Mouse (Mus musculus) heart, adult 2 months (tissue): ENCODE measurements around the gene Sstr3. TPM values are rescaled to one million over a fixed set of nuclear protein-coding genes. Genes with fewer than 3 reads are reported as not detected.
A peak's percentile ranks its signal among the peaks of the same experiment; 100 is the strongest.

Source experiments
- DNase-seq, 2 experiments: peaks; one replicate each; pipeline ENCODE4 v3.0.0; 2021
- H3K27ac ChIP-seq: fragments of 200-600 bp; 2 replicates; pipeline ENCODE4 v1.8.1; 2022
- H3K27me3 ChIP-seq: fragments of 200-500 bp; 2 replicates; pipeline ENCODE4 v1.6.1; 2012; ENCODE audit warnings: mild to moderate bottlenecking, low read length, inconsistent platforms, mixed read lengths; ENCODE audit not compliant: control insufficient read depth, insufficient read depth
- H3K36me3 ChIP-seq: fragments of 200-500 bp; 2 replicates; pipeline ENCODE4 v1.6.1; 2012; ENCODE audit warnings: low read length, inconsistent platforms; ENCODE audit not compliant: control insufficient read depth, insufficient read depth
- H3K4me1 ChIP-seq: fragments of 200-500 bp; 2 replicates; pipeline ENCODE4 v1.6.1; 2011; ENCODE audit warnings: low read length; ENCODE audit not compliant: control insufficient read depth, insufficient read depth
- H3K4me3 ChIP-seq: fragments of 200-600 bp; 2 replicates; pipeline ENCODE4 v1.8.1; 2022
- H3K79me2 ChIP-seq: fragments of 200-500 bp; replicated peaks from 2 replicates; pipeline ENCODE4 v1.6.1; 2012; ENCODE audit warnings: mild to moderate bottlenecking, inconsistent platforms, low read length, moderate library complexity, mixed read lengths; ENCODE audit not compliant: control insufficient read depth, insufficient read depth
- H3K9ac ChIP-seq: fragments of 200-500 bp; 2 replicates; pipeline ENCODE4 v1.6.1; 2012; ENCODE audit warnings: low read depth, mild to moderate bottlenecking, control low read depth, inconsistent platforms, low read length, mixed read lengths
- CTCF ChIP-seq: fragments of 200-600 bp; IDR thresholded peaks from 2 replicates; pipeline ENCODE4 v1.8.1; 2022; ENCODE audit warnings: antibody characterized with exemption, mild to moderate bottlenecking, moderate library complexity
- EP300 ChIP-seq: fragments of 200-500 bp; IDR thresholded peaks from 2 replicates; pipeline ENCODE4 v1.6.1; 2011; ENCODE audit warnings: low read depth, low read length, control low read depth; ENCODE audit not compliant: insufficient read depth
- POLR2A ChIP-seq: fragments of 200-500 bp; IDR thresholded peaks from 2 replicates; pipeline ENCODE4 v1.6.1; 2011; ENCODE audit warnings: mild to moderate bottlenecking, low read depth, low read length, control low read depth; ENCODE audit not compliant: insufficient read depth
- WGBS: fragments of 180-500 bp; shearing (Covaris S2); methylation state at CpG from one replicate; pipeline ENCODE4 v1.1.7; 2018; 5-methylcytosine and 5-hydroxymethylcytosine counted together
- intact Hi-C: fragments of 180-260 bp; cut with DNase I; formaldehyde crosslinking; loops from one replicate; pipeline ENCODE4 v1.15.1; 2025
- polyA plus RNA-seq: library from polyadenylated mRNA; depleted of rRNA; stranded (reverse); fragments of >200 nt; gene quantifications from 2 replicates; pipeline ENCODE4 v1.2.3, GENCODE M21; 2012
- total RNA-seq, 2 experiments: library from RNA; stranded (reverse); gene quantifications; 2 replicates each; pipeline ENCODE4 v1.2.3; 2021

Sstr3 gene
- total and polyA plus RNA-seq, 3 experiments: not detected

DNA sequence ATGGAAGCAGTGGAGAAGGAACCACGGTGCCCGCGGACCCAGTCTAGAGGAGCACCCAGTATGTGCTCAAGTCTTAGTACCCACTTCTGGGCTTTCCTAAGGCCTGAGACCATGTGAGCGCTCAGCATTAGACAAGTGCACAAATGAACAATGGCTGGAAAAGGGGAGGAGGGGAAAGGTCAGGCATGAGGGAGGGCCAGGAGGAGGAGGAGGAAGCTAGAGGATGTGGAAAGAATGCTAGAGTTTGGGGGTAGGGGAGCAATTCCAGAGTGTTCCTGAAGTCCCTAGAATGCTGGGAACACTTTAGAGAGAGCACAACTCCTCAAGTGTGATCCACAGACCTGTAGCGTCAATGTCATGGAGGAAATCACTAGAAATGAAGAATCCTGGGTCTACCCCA lies 20.3 kb downstream of the Sstr3 start:
- no peaks in the 10 kb centered on the region for H3K27me3 ChIP-seq
- DNase-seq: no peak
- no peak overlapping the region for H3K4me3 ChIP-seq
- no peaks in the 10 kb centered on the region for H3K79me2 ChIP-seq
- intact Hi-C loops: no loop called here
- H3K27ac ChIP-seq: peak overlapping the region; percentile 7; the same call in 1 of the 2 replicates
- H3K36me3 ChIP-seq: no peaks in the 10 kb centered on the region
- H3K4me1 ChIP-seq: peaks cover 31% of the 10 kb centered on the region
- no peak overlapping the region for H3K9ac ChIP-seq
- TF ChIP-seq CTCF: no peak
- no peak for TF ChIP-seq POLR2A
- no peak for TF ChIP-seq EP300
- 62% methylated on average over 5 of the region's 5 CpGs for WGBS

DNA sequence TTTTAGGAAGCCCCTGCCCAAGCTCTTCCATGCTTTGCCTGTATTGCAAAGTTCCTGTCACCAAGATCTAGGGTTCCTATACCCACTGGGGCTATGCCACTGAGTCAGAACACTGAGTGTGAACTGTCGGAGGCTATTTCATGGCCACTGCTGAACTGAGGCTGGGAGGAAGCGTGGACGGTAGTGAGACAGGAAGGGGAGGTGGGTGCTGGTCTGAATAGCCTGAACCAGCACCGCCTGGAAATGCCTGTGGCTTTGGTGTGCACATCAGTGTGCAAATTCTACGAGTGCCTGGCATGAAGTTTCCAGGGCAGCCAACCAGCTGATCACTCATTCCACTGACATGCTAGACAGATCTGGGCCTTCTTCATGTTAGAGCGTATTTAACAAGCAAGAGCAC lies 22.6 kb downstream of the Sstr3 start:
- H3K79me2 ChIP-seq: no peaks in the 10 kb centered on the region
- no peaks in the 10 kb centered on the region for H3K27me3 ChIP-seq
- H3K4me3 ChIP-seq: no peak overlapping the region
- no peak for DNase-seq
- no peak overlapping the region for H3K27ac ChIP-seq
- H3K36me3 ChIP-seq: no peaks in the 10 kb centered on the region
- intact Hi-C loops: no loop called here
- TF ChIP-seq POLR2A: no peak
- TF ChIP-seq CTCF: no peak
- no peak for TF ChIP-seq EP300
- peaks cover 27% of the 10 kb centered on the region for H3K4me1 ChIP-seq
- H3K9ac ChIP-seq: no peak overlapping the region
- WGBS: 57% methylated on average over 6 of the region's 6 CpGs

DNA sequence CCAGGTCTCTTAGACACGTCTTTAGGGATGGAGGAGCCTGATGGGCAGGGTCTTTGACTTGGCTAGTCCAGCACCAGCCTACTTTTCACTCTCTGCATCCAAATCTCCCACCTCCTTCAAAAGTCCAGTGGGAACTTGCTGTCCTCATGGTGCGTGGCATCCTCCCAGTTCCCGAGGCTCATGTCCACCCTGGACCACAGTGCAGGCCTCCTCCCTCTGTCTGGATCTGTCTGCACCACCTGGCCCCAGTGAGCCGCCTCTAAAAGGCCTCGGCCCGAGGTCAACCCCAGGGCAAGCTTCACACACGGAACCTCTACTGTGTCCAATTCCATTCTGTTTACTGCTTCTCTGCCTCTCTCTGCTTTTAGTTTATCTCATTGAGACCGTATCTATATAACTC lies 23.2 kb downstream of the Sstr3 start:
- 54% methylated on average over 8 of the region's 8 CpGs for WGBS
- Histone ChIP-seq H3K27me3 (no peaks in the 10 kb centered on the region), H3K79me2 (no peaks in the 10 kb centered on the region), H3K9ac (no peak overlapping the region), H3K27ac (peak overlapping the region; percentile 54), H3K36me3 (no peaks in the 10 kb centered on the region), H3K4me1 (peaks cover 26% of the 10 kb centered on the region), H3K4me3 (no peak overlapping the region)
- no peak for TF ChIP-seq CTCF
- TF ChIP-seq POLR2A: 0 out of 2 replicates have a peak, but pooled peaks have one; percentile 11
- intact Hi-C loops: no loop called here
- peak in 1 of 2 experiments; percentile 31 for DNase-seq

GRCm38 (mm10) chr15:78520112-78520715 lies 24.3 kb downstream of the Sstr3 start:
- peak overlapping the region; percentile 85 for H3K27ac ChIP-seq
- H3K79me2 ChIP-seq: no peaks in the 10 kb centered on the region
- H3K4me1 ChIP-seq: peaks cover 25% of the 10 kb centered on the region
- no peak overlapping the region; the same call in 1 of the 2 replicates for H3K9ac ChIP-seq
- DNase-seq: peak; percentile 76 to 84
- peak; percentile 64 for TF ChIP-seq POLR2A
- no peak for TF ChIP-seq CTCF
- TF ChIP-seq EP300: peak; percentile 100
- no peaks in the 10 kb centered on the region for H3K36me3 ChIP-seq
- no peaks in the 10 kb centered on the region for H3K27me3 ChIP-seq
- no peak overlapping the region for H3K4me3 ChIP-seq
- intact Hi-C loops: loop anchor here (1.0 kb wide), 1 partner anchor 9 kb away; no protein-coding TSS in a partner anchor
- 30% methylated on average over 13 of the region's 13 CpGs for WGBS

DNA sequence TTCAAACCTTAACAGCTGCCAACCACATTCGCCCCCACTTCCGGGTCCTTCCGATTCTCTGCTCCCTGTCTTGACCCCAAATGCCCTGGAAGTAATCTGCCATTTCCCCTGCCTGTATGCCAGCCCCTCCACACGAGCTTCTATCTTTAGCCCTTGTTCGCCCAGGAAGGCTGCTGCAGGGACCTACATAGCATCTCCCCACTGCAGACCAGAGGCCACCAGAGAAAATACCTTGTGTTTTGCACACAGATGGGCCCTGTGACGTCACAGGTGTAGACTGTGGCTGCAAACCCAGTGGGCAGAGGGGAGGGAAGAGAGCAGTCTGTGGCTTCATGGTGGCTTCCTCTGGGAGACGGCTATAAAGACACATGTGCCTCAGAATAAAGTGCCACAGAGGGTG lies 26.3 kb downstream of the Sstr3 start:
- H3K9ac ChIP-seq: no peak overlapping the region
- intact Hi-C loops: loop anchor here (5.0 kb wide), 1 partner anchor 341 kb away; no protein-coding TSS in a partner anchor
- no peaks in the 10 kb centered on the region for H3K27me3 ChIP-seq
- no peaks in the 10 kb centered on the region for H3K36me3 ChIP-seq
- 0 out of 2 replicates have a peak overlapping the region, but pooled peaks have one; percentile 20 for H3K27ac ChIP-seq
- H3K79me2 ChIP-seq: no peaks in the 10 kb centered on the region
- no peak for TF ChIP-seq EP300
- TF ChIP-seq POLR2A: no peak
- TF ChIP-seq CTCF: no peak
- 26% methylated on average over 7 of the region's 7 CpGs for WGBS
- no peak for DNase-seq
- H3K4me1 ChIP-seq: peaks cover 29% of the 10 kb centered on the region
- no peak overlapping the region for H3K4me3 ChIP-seq

- Histone ChIP-seq H3K79me2 (no peaks in the 10 kb centered on the region), H3K36me3 (no peaks in the 10 kb centered on the region), H3K4me1 (peaks cover 22% of the 10 kb centered on the region), H3K9ac (no peak overlapping the region), H3K27me3 (no peaks in the 10 kb centered on the region), H3K27ac (no peak overlapping the region), H3K4me3 (no peak overlapping the region)
- intact Hi-C loops: loop anchor here (2.0 to 5.0 kb wide), 2 partner anchors 65 to 338 kb away; no protein-coding TSS in a partner anchor
- 55% methylated on average over 6 of the region's 6 CpGs for WGBS
- no peak for DNase-seq
- TF ChIP-seq EP300 (no peak), POLR2A (no peak), CTCF (no peak)
These were observed 28.7 kb downstream of the Sstr3 start for GRCm38 (mm10) chr15:78515759-78516158.
